Mouse (Mus musculus) kidney, postnatal 0 days (tissue): Measurements from ENCODE around the gene Atp8b5. TPM values are rescaled to one million over a fixed set of nuclear protein-coding genes. Genes with fewer than 3 reads are reported as not detected.

Experiments used
- ATAC-seq: fragments of 200-750 bp; cut with Nextera tagmentation; replicated peaks from 2 replicates; pipeline ENCODE4 v1.8.0; 2017; ENCODE audit warnings: low read depth, moderate number of reproducible peaks, moderate TSS enrichment, moderate library complexity; ENCODE audit not compliant: low FRiP score
- DNase-seq: peaks from one replicate; pipeline ENCODE4 v3.0.0-alpha.2; 2016; ENCODE audit warnings: low spot score
- H3K27ac ChIP-seq: fragments of 300-500 bp; sonication (generic); 2 replicates; pipeline ENCODE4 v1.5.1; 2014; ENCODE audit warnings: mild to moderate bottlenecking
- H3K27me3 ChIP-seq: fragments of 300-500 bp; sonication (generic); 2 replicates; pipeline ENCODE4 v1.6.1; 2014; ENCODE audit warnings: low read length, mixed read lengths; ENCODE audit not compliant: insufficient read depth
- H3K36me3 ChIP-seq: fragments of 300-500 bp; sonication (generic); 2 replicates; pipeline ENCODE4 v1.6.1; 2014; ENCODE audit warnings: low read length, mixed read lengths; ENCODE audit not compliant: insufficient read depth
- H3K4me1 ChIP-seq: fragments of 300-500 bp; sonication (generic); replicated peaks from 2 replicates; pipeline ENCODE4 v1.6.1; 2014; ENCODE audit warnings: antibody characterized with exemption, low read length, mixed read lengths; ENCODE audit not compliant: insufficient read depth
- H3K4me2 ChIP-seq: fragments of 300-500 bp; sonication (generic); 2 replicates; pipeline ENCODE4 v1.6.1; 2014; ENCODE audit warnings: mild to moderate bottlenecking, low read length, moderate library complexity, mixed read lengths
- H3K4me3 ChIP-seq: fragments of 300-500 bp; sonication (generic); replicated peaks from 2 replicates; pipeline ENCODE4 v1.5.1; 2014; ENCODE audit warnings: low read depth, low read length
- H3K9ac ChIP-seq: fragments of 300-500 bp; sonication (generic); 2 replicates; pipeline ENCODE4 v1.6.1; 2014; ENCODE audit warnings: low read depth, low read length
- H3K9me3 ChIP-seq: fragments of 300-500 bp; sonication (generic); replicated peaks from 2 replicates; pipeline ENCODE4 v1.6.1; 2016; ENCODE audit warnings: low read length, inconsistent platforms, mixed read lengths
- CTCF ChIP-seq: IDR thresholded peaks from 2 replicates; pipeline ENCODE4 v1.5.1; 2016; ENCODE audit warnings: antibody characterized with exemption, low read depth, mild to moderate bottlenecking, moderate library complexity
- WGBS: fragments of 180-500 bp; shearing (Covaris S2); extraction: QIAGEN DNeasy Blood & Tissue Kit; methylation state at CpG from one replicate; pipeline ENCODE4 v1.1.7; 2014; 5-methylcytosine and 5-hydroxymethylcytosine counted together
- polyA plus RNA-seq: library from polyadenylated mRNA; unstranded; fragments of >200 nt; fragmentation: Nextera tagmentation; extraction: Ambion mirVana; gene quantifications from 2 replicates; pipeline ENCODE4 v1.2.1, GENCODE M21; 2015

Gene Atp8b5
- polyA plus RNA-seq, 1 experiment from 2014 or later = 0.51 TPM

GRCm38 (mm10) chr4:43379601-43380000 lies 112.6 kb downstream of the Atp8b5 start:
- WGBS = 94% methylated on average over 6 of the region's 6 CpGs
- TF ChIP-seq CTCF = no peak
- Histone ChIP-seq H3K4me1 (peaks cover 3% of the 10 kb centered on the region; the same call in 1 of the 2 replicates), H3K36me3 (no peaks in the 10 kb centered on the region), H3K27me3 (no peaks in the 10 kb centered on the region), H3K27ac (no peak overlapping the region), H3K9ac (no peak overlapping the region), H3K4me2 (no peak overlapping the region), H3K9me3 (no peaks in the 10 kb centered on the region), H3K4me3 (no peak overlapping the region)
- DNase-seq (no peak), ATAC-seq (no peak)

- Histone ChIP-seq H3K9ac (peak overlapping the region; percentile 82; the same call in 1 of the 2 replicates), H3K4me3 (peak overlapping the region; percentile 64), H3K4me2 (peak overlapping the region; percentile 71), H3K27ac (0 out of 2 replicates have a peak overlapping the region, but pooled peaks have one; percentile 78), H3K4me1 (peaks cover 3% of the 10 kb centered on the region; the same call in 1 of the 2 replicates), H3K27me3 (no peaks in the 10 kb centered on the region), H3K9me3 (no peaks in the 10 kb centered on the region), H3K36me3 (no peaks in the 10 kb centered on the region)
- DNase-seq = no peak
- ATAC-seq = no peak
- 39% methylated on average over 10 of the region's 10 CpGs for WGBS
- TF ChIP-seq CTCF = no peak
Observed at GRCm38 (mm10) chr4:43380951-43381350, 114.0 kb downstream of the Atp8b5 start.

- Histone ChIP-seq H3K9ac (peak within 1 kb of the TSS; percentile 82), H3K27me3 (no peaks in the 10 kb centered on the region), H3K9me3 (no peaks in the 10 kb centered on the region), H3K4me1 (peaks cover 3% of the 10 kb centered on the region; the same call in 1 of the 2 replicates), H3K27ac (peak within 1 kb of the TSS; percentile 78), H3K36me3 (no peaks in the 10 kb centered on the region), H3K4me3 (peak within 1 kb of the TSS; percentile 64), H3K4me2 (peak within 1 kb of the TSS; percentile 71)
- peak; percentile 67; the same call in 1 of the 2 replicates for TF ChIP-seq CTCF
- ATAC-seq (peak; percentile 93), DNase-seq (peak; percentile 92)
- under 1% methylated on average over 63 of the region's 63 CpGs for WGBS
Observed at GRCm38 (mm10) chr4:43381408-43382154, 114.6 kb downstream of the Atp8b5 start, which contains the start of gene Rusc2. Gene Rusc2 (plus strand): TSS chr4:43381979.

GRCm38 (mm10) chr4:43382155-43383020 lies 115.4 kb downstream of the Atp8b5 start:
- H3K4me3 ChIP-seq = peak overlapping the region; percentile 64
- peaks cover 3% of the 10 kb centered on the region; the same call in 1 of the 2 replicates for H3K4me1 ChIP-seq
- 5% methylated on average over 25 of the region's 33 CpGs for WGBS
- no peak for TF ChIP-seq CTCF
- H3K9me3 ChIP-seq = no peaks in the 10 kb centered on the region
- peak overlapping the region; percentile 82 for H3K9ac ChIP-seq
- peak overlapping the region; percentile 78 for H3K27ac ChIP-seq
- peak overlapping the region; percentile 71 for H3K4me2 ChIP-seq
- no peaks in the 10 kb centered on the region for H3K27me3 ChIP-seq
- ATAC-seq (peak; percentile 76), DNase-seq (no peak)
- H3K36me3 ChIP-seq = no peaks in the 10 kb centered on the region

GRCm38 (mm10) chr4:43383246-43384082 lies 116.5 kb downstream of the Atp8b5 start:
- no peak for ATAC-seq
- no peaks in the 10 kb centered on the region for H3K9me3 ChIP-seq
- H3K4me1 ChIP-seq = peaks cover 3% of the 10 kb centered on the region; the same call in 1 of the 2 replicates
- DNase-seq = no peak
- H3K4me3 ChIP-seq = peak overlapping the region; percentile 64; the same call in 1 of the 2 replicates
- 45% methylated on average over 11 of the region's 11 CpGs for WGBS
- no peaks in the 10 kb centered on the region for H3K27me3 ChIP-seq
- H3K27ac ChIP-seq = peak overlapping the region; percentile 60; the same call in 1 of the 2 replicates
- peak overlapping the region; percentile 71 for H3K4me2 ChIP-seq
- TF ChIP-seq CTCF = no peak
- H3K36me3 ChIP-seq = no peaks in the 10 kb centered on the region
- H3K9ac ChIP-seq = 0 out of 2 replicates have a peak overlapping the region, but pooled peaks have one; percentile 4
